Mouse (Mus musculus): ENCODE measurements around the gene Rabggtb.
"Not testable (repeated sequence)": the region's sequence is repeated elsewhere in the genome, so short reads cannot be mapped to it uniquely, and the experiment has no call there.

The Rabggtb gene

GRCm38 (mm10) chr3:153867149-153868136 is 45.4 kb downstream of the Rabggtb start:
- no peak for DNase-seq (ENCODE audit: low read depth in 2 of 2, low spot score in 2 of 2)

DNA sequence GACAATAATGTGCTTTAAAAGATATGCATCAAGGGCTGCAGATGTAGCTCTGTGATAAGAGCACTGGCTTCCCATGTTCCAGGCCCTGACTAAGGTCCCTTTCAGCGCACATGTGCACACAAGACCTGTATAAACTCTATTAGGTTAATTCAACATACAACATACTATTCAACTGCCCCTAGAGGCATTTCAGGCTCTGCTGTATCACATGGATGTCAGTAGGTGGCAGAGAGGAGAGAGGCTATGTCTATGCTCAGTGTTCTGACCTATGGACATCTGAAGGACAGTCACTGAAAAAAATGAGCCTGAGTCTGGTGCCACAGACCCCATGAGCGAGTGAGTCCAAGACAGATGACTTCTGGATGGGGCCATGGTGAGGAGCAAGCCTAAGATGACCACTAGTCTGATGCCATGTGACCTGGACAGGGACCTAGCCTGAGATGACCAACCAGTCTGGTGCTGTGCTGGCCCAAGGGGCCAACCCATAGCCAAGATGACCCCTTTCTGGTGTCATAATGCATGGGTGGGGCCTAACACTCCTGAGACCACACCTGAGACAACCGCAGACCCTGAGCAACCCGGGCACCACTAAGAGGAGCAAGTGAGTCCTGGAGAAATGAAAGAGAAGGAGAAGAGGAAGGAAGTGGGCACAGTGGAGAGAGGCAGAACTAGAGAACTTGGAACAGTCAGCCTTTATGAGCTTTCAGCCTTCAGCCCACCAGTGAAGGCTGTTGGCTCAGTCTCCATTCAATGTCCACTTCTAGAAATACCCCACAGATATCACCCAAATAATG is 48.0 kb downstream of the Rabggtb start:
- DNase-seq (ENCODE audit: low read depth in 2 of 2, low spot score in 2 of 2): no peak

GRCm38 (mm10) chr3:153863816-153864215 is 49.0 kb downstream of the Rabggtb start:
- peak in 1 of 2 experiments; percentile 12 for DNase-seq (ENCODE audit: low read depth in 2 of 2, low spot score in 2 of 2)

DNA sequence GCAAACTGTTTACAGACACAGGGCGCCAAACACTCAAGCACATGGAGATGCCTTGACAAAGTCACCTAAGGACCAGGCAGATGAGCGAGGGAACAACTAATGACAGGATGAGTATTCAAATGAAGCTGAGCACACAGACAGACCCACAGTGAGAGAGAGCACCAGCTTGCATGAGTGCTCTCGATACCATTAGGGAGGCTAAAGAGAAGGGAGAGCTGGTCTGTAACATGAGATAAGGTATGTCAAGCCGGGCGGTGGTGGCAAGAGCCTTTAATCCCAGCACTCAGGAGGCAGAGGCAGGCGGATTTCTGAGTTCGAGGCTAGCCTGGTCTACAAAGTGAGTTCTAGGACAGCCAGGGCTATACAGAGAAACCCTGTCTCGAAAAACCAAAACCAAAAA is 52.4 kb downstream of the Rabggtb start:
- not testable (repeated sequence) for DNase-seq (ENCODE audit: low read depth in 2 of 2, low spot score in 2 of 2)

- DNase-seq (ENCODE audit: low read depth in 2 of 2, low spot score in 2 of 2): no peak
These were observed 54.3 kb downstream of the Rabggtb start for GRCm38 (mm10) chr3:153858350-153859001.

Data from CD8-positive naive resting alpha-beta T cell, adult 2 months (primary cell).